11 mouse cellular contexts compared by ENCODE assay signal in genomic region chr9:32170713-32171112, GRCm38 (mm10).
"Had no signal": no experiment of that assay in that cellular context is flagged by ENCODE, and none has a peak within 500 bp of the region (broad histone marks: within the 10 kb centered on the region; RNA-seq: fewer than 3 reads in every experiment).

No protein-coding gene starts in this region.

- ATAC-seq: intestine, embryonic 16.5 days; liver, postnatal 0 days had no signal

- H3K4me3 ChIP-seq: limb, embryonic 12.5 days; liver, embryonic 13.5 days; lung, embryonic 15.5 days; neural tube, embryonic 12.5 days had no signal

- H3K9me3 ChIP-seq: limb, embryonic 12.5 days; liver, embryonic 13.5 days; lung, embryonic 15.5 days; neural tube, embryonic 12.5 days had no signal

- H3K36me3 ChIP-seq: liver, embryonic 13.5 days; lung, embryonic 15.5 days; neural tube, embryonic 12.5 days had no signal

- H3K9ac ChIP-seq: limb, embryonic 12.5 days; liver, embryonic 13.5 days; liver, postnatal 0 days; lung, embryonic 15.5 days; neural tube, embryonic 12.5 days had no signal

- H3K4me2 ChIP-seq: limb, embryonic 12.5 days; liver, embryonic 13.5 days; lung, embryonic 15.5 days; neural tube, embryonic 12.5 days had no signal

- H3K27me3 ChIP-seq: limb, embryonic 12.5 days; liver, embryonic 13.5 days; lung, embryonic 15.5 days; neural tube, embryonic 12.5 days had no signal

- H3K27ac ChIP-seq: limb, embryonic 12.5 days; liver, embryonic 13.5 days; lung, embryonic 15.5 days; neural tube, embryonic 12.5 days; stomach, postnatal 0 days had no signal

- H3K4me1 ChIP-seq: limb, embryonic 12.5 days; lung, embryonic 15.5 days; neural tube, embryonic 12.5 days had no signal

- DNase-seq: liver; liver, embryonic 13.5 days; liver, postnatal 0 days; lung, postnatal 36 days; midbrain, embryonic 14.5 days; thymus, postnatal 4 days had no signal
